Mouse (Mus musculus): ENCODE results near the gene Crlf1. TPM values are rescaled to one million over a fixed set of nuclear protein-coding genes. Genes with fewer than 3 reads are reported as not detected.
A peak's percentile ranks its signal among the peaks of the same experiment; 100 is the strongest.
"Not testable (repeated sequence)": the region's sequence is repeated elsewhere in the genome, so short reads cannot be mapped to it uniquely, and the experiment has no call there.

The Crlf1 gene
- total RNA-seq, 4 experiments from 2014 or later: 0.94 to 1.6 (median 1.2) TPM

GRCm38 (mm10) chr8:70495001-70495770 lies 2.2 kb downstream of the Crlf1 start:
- DNase-seq (ENCODE audit: low spot score in 2 of 2): no peak

- no peak for DNase-seq (ENCODE audit: low spot score in 2 of 2)
Observed at GRCm38 (mm10) chr8:70495771-70496062, 2.8 kb downstream of the Crlf1 start.

GRCm38 (mm10) chr8:70500386-70501301 lies 7.7 kb downstream of the Crlf1 start:
- no peak for DNase-seq (ENCODE audit: low spot score in 2 of 2)

GRCm38 (mm10) chr8:70501820-70502529 lies 9.0 kb downstream of the Crlf1 start:
- DNase-seq (ENCODE audit: low spot score in 2 of 2): no peak

GRCm38 (mm10) chr8:70502540-70502939 lies 9.6 kb downstream of the Crlf1 start:
- no peak for DNase-seq (ENCODE audit: low spot score in 2 of 2)

GRCm38 (mm10) chr8:70503062-70503750 lies 10.2 kb downstream of the Crlf1 start:
- no peak for DNase-seq (ENCODE audit: low spot score in 2 of 2)

GRCm38 (mm10) chr8:70504291-70504716 lies 11.3 kb downstream of the Crlf1 start:
- DNase-seq (ENCODE audit: low spot score in 2 of 2): no peak

- peak; percentile 58 to 61 for DNase-seq (ENCODE audit: low spot score in 2 of 2)
Observed at GRCm38 (mm10) chr8:70504851-70505250, 11.9 kb downstream of the Crlf1 start.

- DNase-seq (ENCODE audit: low spot score in 2 of 2): peak in 1 of 2 experiments; percentile 56
Observed at GRCm38 (mm10) chr8:70505698-70506327, 12.9 kb downstream of the Crlf1 start.

GRCm38 (mm10) chr8:70506328-70507026 lies 13.5 kb downstream of the Crlf1 start, which contains the start of gene Rex1bd:
Gene Rex1bd, minus strand, starts transcription at chr8:70506752.
- peak; percentile 87 to 91 for DNase-seq (ENCODE audit: low spot score in 2 of 2)

GRCm38 (mm10) chr8:70507027-70507393 lies 14.1 kb downstream of the Crlf1 start:
- no peak for DNase-seq (ENCODE audit: low spot score in 2 of 2)

GRCm38 (mm10) chr8:70509281-70509952 lies 16.5 kb downstream of the Crlf1 start:
- DNase-seq (ENCODE audit: low spot score in 2 of 2): no peak

GRCm38 (mm10) chr8:70510228-70510915 lies 17.4 kb downstream of the Crlf1 start, which contains the start of gene Uba52:
Gene Uba52, minus strand, starts transcription at chr8:70510801.
- peak; percentile 93 to 96 for DNase-seq (ENCODE audit: low spot score in 2 of 2)

- DNase-seq (ENCODE audit: low spot score in 2 of 2): not testable (repeated sequence)
Observed at GRCm38 (mm10) chr8:70511174-70511573, 18.2 kb downstream of the Crlf1 start.

GRCm38 (mm10) chr8:70511770-70512169 lies 18.8 kb downstream of the Crlf1 start:
- no peak for DNase-seq (ENCODE audit: low spot score in 2 of 2)

GRCm38 (mm10) chr8:70512253-70512903 lies 19.4 kb downstream of the Crlf1 start:
- DNase-seq (ENCODE audit: low spot score in 2 of 2): no peak

GRCm38 (mm10) chr8:70513441-70513840 lies 20.5 kb downstream of the Crlf1 start:
- DNase-seq (ENCODE audit: low spot score in 2 of 2): no peak

- no peak for DNase-seq (ENCODE audit: low spot score in 2 of 2)
Observed at GRCm38 (mm10) chr8:70517940-70518643, 25.1 kb downstream of the Crlf1 start.
